Mouse (Mus musculus) lung, postnatal 0 days (tissue): ENCODE results near the gene Lgals1.

Experiments
- CTCF ChIP-seq: IDR thresholded peaks from 2 replicates; pipeline ENCODE4 v1.5.1; 2016; ENCODE audit warnings: antibody characterized with exemption, mild to moderate bottlenecking
- EP300 ChIP-seq: IDR thresholded peaks from 2 replicates; pipeline ENCODE4 v1.6.1; 2016; ENCODE audit warnings: antibody characterized with exemption, mild to moderate bottlenecking, control low read depth

DNA sequence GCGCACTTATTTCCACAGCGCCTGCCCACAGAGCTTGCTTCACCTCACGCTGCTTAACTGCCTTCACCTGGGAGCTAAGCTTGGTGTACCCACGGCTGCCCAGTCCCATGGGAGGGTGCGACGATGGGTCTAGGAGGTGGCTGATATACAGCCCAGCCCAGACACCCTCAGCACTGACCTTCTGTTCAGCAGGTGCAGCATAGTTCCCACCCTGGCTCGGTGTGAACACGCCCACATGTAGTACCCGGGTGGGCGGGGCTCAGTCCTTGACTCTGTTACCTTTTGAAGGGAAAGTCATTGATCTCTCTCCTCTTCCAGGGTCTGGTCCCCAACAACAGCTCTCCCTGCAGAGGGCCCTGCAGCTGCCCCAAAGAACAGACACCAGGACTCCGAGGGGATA is 33.0 kb downstream of the Lgals1 start:
- no peak for TF ChIP-seq CTCF
- TF ChIP-seq EP300, result no peak
